Mouse (Mus musculus) MEL (cell line): Measurements from ENCODE around the gene 3830406C13Rik. TPM values are rescaled to one million over a fixed set of nuclear protein-coding genes. Genes with fewer than 3 reads are reported as not detected.

Experiments used
- DNase-seq: peaks from one replicate; pipeline ENCODE4 v3.0.0; 2011; ENCODE audit warnings: low read depth, low spot score
- H3K27ac ChIP-seq: 2 replicates; pipeline ENCODE4 v1.5.1; 2012; ENCODE audit warnings: low read depth, mild to moderate bottlenecking, control low read depth, low read length, moderate library complexity; ENCODE audit not compliant: control insufficient read depth
- H3K27me3 ChIP-seq, 2 experiments: fragments of 150-350 bp in 1 of 2; sonication (generic) in 1 of 2; 2 replicates each; pipeline ENCODE4 v1.6.1; 2012; ENCODE audit warnings: low read length in 2 of 2, mild to moderate bottlenecking in 2 of 2, improper control_type of control experiment in 1 of 2, moderate library complexity in 1 of 2; ENCODE audit not compliant: insufficient read depth in 2 of 2, control insufficient read depth in 1 of 2
- H3K36me3 ChIP-seq, 2 experiments: 2 replicates each; pipeline ENCODE4 v1.6.1; 2012 to 2014; ENCODE audit warnings: low read length in 2 of 2, improper control_type of control experiment in 1 of 2, inconsistent platforms in 1 of 2, mild to moderate bottlenecking in 1 of 2; ENCODE audit not compliant: insufficient read depth in 2 of 2, control insufficient read depth in 1 of 2
- H3K4me1 ChIP-seq, 2 experiments: fragments of 150-350 bp in 1 of 2; sonication (generic) in 1 of 2; 2 replicates each; pipeline ENCODE4 v1.6.1; 2012; ENCODE audit warnings: low read length in 2 of 2, improper control_type of control experiment in 1 of 2, mild to moderate bottlenecking in 1 of 2; ENCODE audit not compliant: insufficient read depth in 2 of 2, control insufficient read depth in 1 of 2
- H3K4me3 ChIP-seq, 2 experiments: fragments of 150-350 bp in 1 of 2; sonication (generic) in 1 of 2; 2 replicates each; pipeline ENCODE4 v1.5.1; 2012; ENCODE audit warnings: low read depth in 2 of 2, low read length in 2 of 2, mild to moderate bottlenecking in 2 of 2, moderate library complexity in 2 of 2, control low read depth in 1 of 2, improper control_type of control experiment in 1 of 2; ENCODE audit not compliant: control insufficient read depth in 1 of 2, insufficient read depth in 1 of 2
- H3K79me2 ChIP-seq: 2 replicates; pipeline ENCODE4 v1.6.1; 2012; ENCODE audit warnings: mild to moderate bottlenecking, low read length, moderate library complexity; ENCODE audit not compliant: control insufficient read depth, poor library complexity, insufficient read depth
- H3K9ac ChIP-seq: 2 replicates; pipeline ENCODE4 v1.6.1; 2012; ENCODE audit warnings: low read depth, mild to moderate bottlenecking, control low read depth, low read length, moderate library complexity; ENCODE audit not compliant: control insufficient read depth, poor library complexity, severe bottlenecking
- H3K9me3 ChIP-seq: fragments of 150-350 bp; sonication (generic); replicated peaks from 2 replicates; pipeline ENCODE4 v1.6.1; 2012; ENCODE audit warnings: mild to moderate bottlenecking, low read length, improper control_type of control experiment, moderate library complexity; ENCODE audit not compliant: insufficient read depth
- BHLHE40 ChIP-seq: IDR thresholded peaks from 2 replicates; pipeline ENCODE4 v1.6.1; 2012; ENCODE audit warnings: low read depth, mild to moderate bottlenecking, inconsistent platforms, low read length, improper control_type of control experiment, borderline replicate concordance
- CHD1 ChIP-seq: IDR thresholded peaks from 2 replicates; pipeline ENCODE4 v1.6.1; 2012; ENCODE audit warnings: low read depth, mild to moderate bottlenecking, inconsistent platforms, low read length, improper control_type of control experiment
- CHD2 ChIP-seq: IDR thresholded peaks from 2 replicates; pipeline ENCODE4 v1.6.1; 2011; ENCODE audit warnings: low read length, improper control_type of control experiment
- CTCF ChIP-seq, 3 experiments: IDR thresholded peaks in 2 of 3; conservative IDR thresholded peaks in 1 of 3; 2 replicates each; pipeline ENCODE4 v1.5.1; 2011 to 2012; ENCODE audit warnings: low read length in 3 of 3, low read depth in 2 of 3, mild to moderate bottlenecking in 2 of 3, improper control_type of control experiment in 1 of 3, inconsistent platforms in 1 of 3, mixed read lengths in 1 of 3, moderate library complexity in 1 of 3; ENCODE audit not compliant: control insufficient read depth in 1 of 3, insufficient read depth in 1 of 3, poor library complexity in 1 of 3, severe bottlenecking in 1 of 3
- GABPA ChIP-seq: IDR thresholded peaks from 2 replicates; pipeline ENCODE4 v1.6.1; 2012; ENCODE audit warnings: low read depth, mild to moderate bottlenecking, inconsistent platforms, low read length, improper control_type of control experiment, moderate library complexity
- MAX ChIP-seq: IDR thresholded peaks from 2 replicates; pipeline ENCODE4 v1.6.1; 2011; ENCODE audit warnings: low read length, improper control_type of control experiment
- MAZ ChIP-seq: IDR thresholded peaks from 2 replicates; pipeline ENCODE4 v1.6.1; 2012; ENCODE audit warnings: low read depth, mild to moderate bottlenecking, inconsistent platforms, low read length, improper control_type of control experiment
- MEF2A ChIP-seq: IDR thresholded peaks from 2 replicates; pipeline ENCODE4 v1.6.1; 2014; ENCODE audit warnings: low read depth, mild to moderate bottlenecking, inconsistent platforms, low read length, improper control_type of control experiment; ENCODE audit not compliant: poor library complexity, insufficient replicate concordance, severe bottlenecking; ENCODE audit errors: extremely low read depth
- MYB ChIP-seq: IDR thresholded peaks from 2 replicates; pipeline ENCODE4 v1.6.1; 2011; ENCODE audit warnings: mild to moderate bottlenecking, low read depth, low read length, improper control_type of control experiment
- MYC ChIP-seq: IDR thresholded peaks from 2 replicates; pipeline ENCODE4 v1.6.1; 2011; ENCODE audit warnings: low read depth, mild to moderate bottlenecking, low read length, improper control_type of control experiment, moderate library complexity
- NRF1 ChIP-seq: IDR thresholded peaks from 2 replicates; pipeline ENCODE4 v1.6.1; 2014; ENCODE audit warnings: low read depth, mild to moderate bottlenecking, inconsistent platforms, low read length, improper control_type of control experiment, moderate library complexity; ENCODE audit not compliant: poor library complexity, insufficient read depth, severe bottlenecking
- POLR2A ChIP-seq, 2 experiments: IDR thresholded peaks; 2 replicates each; pipeline ENCODE4 v1.6.1; 2011 to 2012; ENCODE audit warnings: low read length in 2 of 2, mild to moderate bottlenecking in 2 of 2, control low read depth in 1 of 2, improper control_type of control experiment in 1 of 2, low read depth in 1 of 2, moderate library complexity in 1 of 2; ENCODE audit not compliant: control insufficient read depth in 1 of 2, insufficient read depth in 1 of 2, poor library complexity in 1 of 2
- POLR2AphosphoS2 ChIP-seq: IDR thresholded peaks from 2 replicates; pipeline ENCODE4 v1.6.1; 2011; ENCODE audit warnings: low read length, improper control_type of control experiment
- RAD21 ChIP-seq: IDR thresholded peaks from 2 replicates; pipeline ENCODE4 v1.6.1; 2011; ENCODE audit warnings: mild to moderate bottlenecking, low read depth, low read length, improper control_type of control experiment
- SMC3 ChIP-seq: IDR thresholded peaks from 2 replicates; pipeline ENCODE4 v1.6.1; 2011; ENCODE audit warnings: low read depth, low read length, improper control_type of control experiment
- TAL1 ChIP-seq: IDR thresholded peaks from 2 replicates; pipeline ENCODE4 v1.6.1; 2012; ENCODE audit warnings: mild to moderate bottlenecking, inconsistent platforms, low read length, moderate library complexity, mixed read lengths
- USF2 ChIP-seq, 2 experiments: IDR thresholded peaks; 2 replicates each; pipeline ENCODE4 v1.6.1; 2011 to 2012; ENCODE audit warnings: improper control_type of control experiment in 2 of 2, low read length in 2 of 2, borderline replicate concordance in 1 of 2, inconsistent platforms in 1 of 2, low read depth in 1 of 2, mild to moderate bottlenecking in 1 of 2; ENCODE audit not compliant: insufficient read depth in 1 of 2
- polyA plus RNA-seq, 2 experiments: library from polyadenylated mRNA; stranded (reverse) in 1 of 2; unstranded in 1 of 2; fragments of >175 nt in 1 of 2; fragments of >200 nt in 1 of 2; gene quantifications; 2 replicates each; pipeline versions ENCODE4 v1.2.1 to v1.2.4; 2012; ENCODE audit warnings: low replicate concordance in 2 of 2, low read depth in 1 of 2; ENCODE audit not compliant: insufficient read length in 2 of 2, insufficient read depth in 1 of 2, missing spikeins in 1 of 2
- total RNA-seq: library from RNA; depleted of rRNA; stranded (reverse); fragments of 300-350 nt; gene quantifications from 2 replicates; pipeline ENCODE4 v1.2.3, GENCODE M21; 2012

3830406C13Rik gene
- total and polyA plus RNA-seq, 3 experiments, result 6.6 to 11.0 TPM; not detected in 1

- Histone ChIP-seq H3K79me2 (no peaks in the 10 kb centered on the region), H3K27ac (no peak overlapping the region), H3K9me3 (no peaks in the 10 kb centered on the region), H3K4me1 (no peaks in the 10 kb centered on the region), H3K4me3 (no peak overlapping the region), H3K27me3 (no peaks in the 10 kb centered on the region), H3K36me3 (no peaks in the 10 kb centered on the region), H3K9ac (no peak overlapping the region)
- no peak for DNase-seq
- TF ChIP-seq MAZ, result no peak
- TF ChIP-seq POLR2AphosphoS2, result no peak
- TF ChIP-seq NRF1, result no peak
- TF ChIP-seq CHD2, result no peak
- TF ChIP-seq CHD1, result no peak
- no peak for TF ChIP-seq RAD21
- no peak for TF ChIP-seq MEF2A
- TF ChIP-seq USF2 (IDR thresholded peaks at IDR 0.05; ENCODE audit: borderline replicate concordance in 1 of 2, insufficient read depth in 1 of 2, low read depth in 1 of 2, low read length in 2 of 2), result no peak
These were observed 62.3 kb downstream of the 3830406C13Rik start for GRCm38 (mm10) chr14:12346011-12346864.

- no peaks in the 10 kb centered on the region for H3K27me3 ChIP-seq
- H3K4me3 ChIP-seq, result no peak overlapping the region
- H3K4me1 ChIP-seq, result no peaks in the 10 kb centered on the region
- DNase-seq, result no peak
- no peak overlapping the region for H3K27ac ChIP-seq
- no peaks in the 10 kb centered on the region for H3K36me3 ChIP-seq
- no peaks in the 10 kb centered on the region for H3K9me3 ChIP-seq
- no peaks in the 10 kb centered on the region for H3K79me2 ChIP-seq
- no peak for TF ChIP-seq MYC
- no peak for TF ChIP-seq POLR2A (IDR thresholded peaks at IDR 0.05; ENCODE audit: control insufficient read depth in 1 of 2, insufficient read depth in 1 of 2, low read depth in 1 of 2, low read length in 2 of 2, poor library complexity in 1 of 2)
- no peak for TF ChIP-seq GABPA
- TF ChIP-seq CTCF (IDR thresholded peaks at IDR 0.05 in 2 of 3, conservative IDR thresholded peaks at IDR 0.05 in 1 of 3; ENCODE audit: control insufficient read depth in 1 of 3, insufficient read depth in 1 of 3, low read depth in 2 of 3, low read length in 3 of 3, poor library complexity in 1 of 3, severe bottlenecking in 1 of 3), result no peak
- no peak for TF ChIP-seq MYB
- TF ChIP-seq BHLHE40, result no peak
- TF ChIP-seq MAX, result no peak
- TF ChIP-seq SMC3, result no peak
- TF ChIP-seq TAL1, result no peak
- TF ChIP-seq, all 39 proteins: peak for 0
- H3K9ac ChIP-seq, result no peak overlapping the region
These were observed 63.1 kb downstream of the 3830406C13Rik start for GRCm38 (mm10) chr14:12346865-12347600.
